Mouse (Mus musculus) intestine, embryonic 14.5 days (tissue): ENCODE data around the gene Mms19. TPM values are rescaled to one million over a fixed set of nuclear protein-coding genes. Genes with fewer than 3 reads are reported as not detected.

Experiments used
- ATAC-seq: fragments of 200-750 bp; cut with Nextera tagmentation; replicated peaks from 2 replicates; pipeline ENCODE4 v1.8.0; 2017; ENCODE audit warnings: low read depth, moderate number of reproducible peaks, moderate TSS enrichment, moderate library complexity; ENCODE audit not compliant: low FRiP score, low TSS enrichment
- DNase-seq: peaks from one replicate; pipeline ENCODE4 v3.0.0-alpha.2; 2018; ENCODE audit warnings: low spot score
- H3K27ac ChIP-seq: fragments of 300-500 bp; sonication (generic); 2 replicates; pipeline ENCODE4 v1.5.1; 2014; ENCODE audit warnings: low read depth, mild to moderate bottlenecking, control low read depth
- H3K27me3 ChIP-seq: fragments of 300-500 bp; sonication (generic); replicated peaks from 2 replicates; pipeline ENCODE4 v1.6.1; 2014; ENCODE audit warnings: low read length, control low read depth; ENCODE audit not compliant: control insufficient read depth, insufficient read depth
- H3K36me3 ChIP-seq: fragments of 300-500 bp; sonication (generic); 2 replicates; pipeline ENCODE4 v1.6.1; 2014; ENCODE audit warnings: low read length, control low read depth; ENCODE audit not compliant: control insufficient read depth, insufficient read depth
- H3K4me1 ChIP-seq: fragments of 300-500 bp; sonication (generic); replicated peaks from 2 replicates; pipeline ENCODE4 v1.6.1; 2014; ENCODE audit warnings: low read length, control low read depth, mixed read lengths; ENCODE audit not compliant: control insufficient read depth, insufficient read depth
- H3K4me2 ChIP-seq: fragments of 300-500 bp; sonication (generic); 2 replicates; pipeline ENCODE4 v1.6.1; 2014; ENCODE audit warnings: low read length
- H3K4me3 ChIP-seq: fragments of 300-500 bp; sonication (generic); 2 replicates; pipeline ENCODE4 v1.5.1; 2014; ENCODE audit warnings: low read depth, low read length, control low read depth, mixed read lengths
- H3K9ac ChIP-seq: fragments of 300-500 bp; sonication (generic); 2 replicates; pipeline ENCODE4 v1.6.1; 2014; ENCODE audit warnings: mild to moderate bottlenecking, low read length
- H3K9me3 ChIP-seq: fragments of 300-500 bp; sonication (generic); 2 replicates; pipeline ENCODE4 v1.6.1; 2016; ENCODE audit warnings: low read length, control low read depth; ENCODE audit not compliant: control insufficient read depth
- WGBS: fragments of 180-500 bp; shearing (Covaris S2); extraction: QIAGEN DNeasy Blood & Tissue Kit; methylation state at CpG from one replicate; pipeline ENCODE4 v1.1.7; 2014; 5-methylcytosine and 5-hydroxymethylcytosine counted together
- polyA plus RNA-seq: library from polyadenylated mRNA; unstranded; fragments of >200 nt; fragmentation: Nextera tagmentation; extraction: Ambion mirVana; gene quantifications from 2 replicates; pipeline ENCODE4 v1.2.1, GENCODE M21; 2014

The Mms19 gene
- polyA plus RNA-seq, 1 experiment from 2014 or later = 36.3 TPM

DNA sequence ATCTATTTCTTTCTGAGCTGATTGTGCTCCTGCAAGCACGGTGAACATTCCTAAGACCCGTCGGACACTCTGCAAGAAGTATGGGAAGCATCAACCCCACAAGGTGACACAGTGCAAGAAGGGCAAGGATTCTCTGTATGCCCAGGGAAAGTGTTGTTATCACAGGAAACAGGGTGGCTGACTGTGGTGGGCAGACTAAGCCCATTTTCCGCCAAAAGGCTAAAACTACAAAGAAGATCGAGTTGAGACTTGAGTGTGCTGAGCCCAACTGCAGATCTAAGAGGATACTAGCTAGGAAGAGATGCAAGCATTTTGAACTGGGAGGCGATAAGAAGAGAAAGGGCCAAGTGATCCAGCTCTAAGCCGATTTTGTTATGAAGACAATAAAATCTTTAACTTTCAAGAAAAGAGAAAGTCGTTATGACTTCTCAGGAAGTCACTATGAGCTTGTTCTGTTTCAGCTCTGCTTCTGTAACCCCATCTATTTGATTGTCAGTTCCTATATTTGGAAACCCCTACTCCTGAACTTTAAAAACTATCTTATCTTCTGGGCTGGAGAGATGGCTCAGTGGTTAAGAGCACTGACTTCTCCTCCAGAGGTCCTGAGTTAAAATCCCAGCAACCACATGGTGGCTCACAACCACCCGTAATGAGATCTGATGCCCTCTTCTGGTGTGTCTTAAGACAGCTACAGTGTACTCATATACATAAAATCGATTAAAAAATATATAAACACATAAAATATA is 77.9 kb downstream of the Mms19 start:
- no peaks in the 10 kb centered on the region for H3K36me3 ChIP-seq
- peaks cover 6% of the 10 kb centered on the region for H3K4me1 ChIP-seq
- no peaks in the 10 kb centered on the region for H3K9me3 ChIP-seq
- WGBS = 85% methylated on average over 10 of the region's 10 CpGs
- DNase-seq = no peak
- no peak overlapping the region for H3K27ac ChIP-seq
- H3K9ac ChIP-seq = no peak overlapping the region
- H3K27me3 ChIP-seq = no peaks in the 10 kb centered on the region
- H3K4me3 ChIP-seq = no peak overlapping the region
- no peak overlapping the region for H3K4me2 ChIP-seq
- ATAC-seq = no peak

DNA sequence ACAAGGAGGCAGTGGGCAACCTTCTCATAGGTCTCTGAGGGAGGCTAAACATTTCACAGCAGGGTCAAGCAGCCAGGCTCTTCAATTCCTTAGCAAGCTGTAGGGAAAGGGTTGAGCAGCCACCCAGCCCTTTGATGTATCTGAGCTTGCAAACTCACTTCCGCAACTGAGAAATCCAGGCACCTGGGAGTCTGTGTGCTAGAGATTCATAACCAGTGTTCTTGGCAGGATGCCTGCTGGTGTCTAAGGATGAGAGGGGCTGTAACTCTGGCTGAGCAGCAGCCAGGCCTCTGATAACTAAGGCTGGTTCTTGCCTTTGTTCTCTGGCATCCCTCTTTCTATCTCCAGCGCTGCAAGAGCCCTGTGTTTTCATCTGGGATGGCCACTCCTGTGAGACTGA is 79.3 kb downstream of the Mms19 start:
- Histone ChIP-seq H3K4me1 (no peaks in the 10 kb centered on the region), H3K27ac (no peak overlapping the region), H3K27me3 (no peaks in the 10 kb centered on the region)

DNA sequence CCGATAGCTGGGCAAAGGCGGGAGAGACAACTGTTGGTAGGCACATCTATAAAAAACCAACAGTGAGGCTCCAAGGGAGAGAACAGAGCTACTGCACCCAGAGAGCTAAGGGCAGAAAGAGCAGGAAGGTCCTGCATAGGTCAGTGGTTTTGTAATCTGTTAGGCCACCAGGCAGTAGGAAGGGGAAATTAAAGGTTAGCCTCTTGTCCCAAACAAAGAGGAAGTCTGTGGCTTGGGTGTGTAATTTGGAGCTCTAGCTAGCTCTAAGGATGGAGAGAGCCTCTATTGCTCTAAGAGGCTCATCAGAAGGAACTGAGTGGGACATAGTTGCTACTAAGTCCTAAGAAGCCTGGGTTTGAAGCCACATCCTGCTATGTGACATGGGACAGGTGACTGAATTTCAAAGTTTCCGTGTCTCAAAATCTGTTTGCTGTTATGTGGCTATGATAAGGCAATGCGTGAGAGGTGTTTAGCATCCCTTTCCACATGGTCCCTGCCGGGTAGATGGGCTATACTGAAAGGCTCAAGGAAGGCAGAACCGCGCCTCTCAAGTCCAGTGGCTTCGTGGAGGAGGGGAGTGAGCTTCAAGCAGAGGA is 80.4 kb downstream of the Mms19 start:
- Histone ChIP-seq H3K27me3 (no peaks in the 10 kb centered on the region), H3K4me2 (no peak overlapping the region), H3K4me3 (no peak overlapping the region), H3K27ac (no peak overlapping the region), H3K36me3 (no peaks in the 10 kb centered on the region), H3K4me1 (peaks cover under 1% of the 10 kb centered on the region; the same call in 1 of the 2 replicates), H3K9ac (no peak overlapping the region), H3K9me3 (no peaks in the 10 kb centered on the region)
- ATAC-seq (no peak), DNase-seq (no peak)
- WGBS = 85% methylated on average over 8 of the region's 8 CpGs

More for the DNA sequence above, 79.3 kb downstream of the Mms19 start:
- ATAC-seq (no peak), DNase-seq (no peak)
- no peaks in the 10 kb centered on the region for H3K36me3 ChIP-seq
- no peak overlapping the region for H3K4me3 ChIP-seq
- H3K9ac ChIP-seq = no peak overlapping the region
- no peaks in the 10 kb centered on the region for H3K9me3 ChIP-seq
- 35% methylated on average over 2 of the region's 2 CpGs for WGBS
- H3K4me2 ChIP-seq = no peak overlapping the region

DNA sequence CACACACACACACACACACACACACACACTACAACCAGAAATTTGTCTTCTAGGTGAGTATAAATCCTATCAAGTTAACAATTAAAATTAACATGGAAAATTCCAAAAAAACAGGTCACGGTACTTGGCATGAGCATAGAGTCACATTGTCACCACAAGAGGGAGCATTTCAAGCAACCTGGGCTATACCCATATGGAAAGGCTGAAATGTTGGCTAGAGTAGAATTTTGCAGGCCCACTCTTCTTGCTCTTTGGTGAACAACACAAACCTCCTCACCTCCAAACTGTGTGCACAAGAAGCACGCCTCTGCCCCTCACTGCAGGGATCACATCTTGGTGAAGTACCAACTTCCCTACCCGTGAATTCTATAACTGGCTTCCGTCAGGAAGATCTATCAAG is 82.1 kb downstream of the Mms19 start:
- DNase-seq (no peak), ATAC-seq (no peak; the same call in 1 of the 2 replicates)
- H3K4me1 ChIP-seq = peaks cover 9% of the 10 kb centered on the region
- no peak overlapping the region for H3K4me3 ChIP-seq
- 46% methylated on average over 4 of the region's 4 CpGs for WGBS
- no peaks in the 10 kb centered on the region for H3K27me3 ChIP-seq
- no peaks in the 10 kb centered on the region for H3K36me3 ChIP-seq
- no peak overlapping the region for H3K4me2 ChIP-seq
- no peak overlapping the region for H3K27ac ChIP-seq
- H3K9ac ChIP-seq = no peak overlapping the region
- H3K9me3 ChIP-seq = no peaks in the 10 kb centered on the region

DNA sequence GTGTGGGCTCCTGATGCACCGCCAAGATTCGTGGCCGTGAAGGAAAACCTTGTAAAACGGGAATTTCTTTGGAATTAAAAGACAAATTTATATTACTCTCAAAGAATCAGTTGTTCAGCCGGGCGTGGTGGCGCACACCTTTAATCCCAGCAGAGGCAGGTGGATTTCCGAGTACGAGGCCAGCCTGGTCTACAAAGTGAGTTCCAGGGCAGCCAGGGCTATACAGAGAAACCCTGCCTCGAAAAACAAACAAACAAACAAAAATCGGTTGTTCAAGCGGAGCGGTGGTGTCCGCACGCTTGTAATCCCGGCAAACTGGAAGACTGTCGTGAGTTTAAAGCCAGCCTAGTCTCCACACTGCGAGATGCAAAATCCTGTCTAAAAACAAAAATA is 84.6 kb downstream of the Mms19 start:
- Histone ChIP-seq H3K9me3 (no peaks in the 10 kb centered on the region), H3K4me3 (peak overlapping the region; percentile 62), H3K36me3 (peaks cover 3% of the 10 kb centered on the region; the same call in 1 of the 2 replicates), H3K4me2 (peak overlapping the region; percentile 79), H3K4me1 (peaks cover 9% of the 10 kb centered on the region), H3K9ac (peak overlapping the region; percentile 33; the same call in 1 of the 2 replicates), H3K27ac (no peak overlapping the region), H3K27me3 (no peaks in the 10 kb centered on the region)
- 0 out of 2 replicates have a peak, but pooled peaks have one; percentile 32 for ATAC-seq
- DNase-seq = no peak
- WGBS = 16% methylated on average over 18 of the region's 18 CpGs

DNA sequence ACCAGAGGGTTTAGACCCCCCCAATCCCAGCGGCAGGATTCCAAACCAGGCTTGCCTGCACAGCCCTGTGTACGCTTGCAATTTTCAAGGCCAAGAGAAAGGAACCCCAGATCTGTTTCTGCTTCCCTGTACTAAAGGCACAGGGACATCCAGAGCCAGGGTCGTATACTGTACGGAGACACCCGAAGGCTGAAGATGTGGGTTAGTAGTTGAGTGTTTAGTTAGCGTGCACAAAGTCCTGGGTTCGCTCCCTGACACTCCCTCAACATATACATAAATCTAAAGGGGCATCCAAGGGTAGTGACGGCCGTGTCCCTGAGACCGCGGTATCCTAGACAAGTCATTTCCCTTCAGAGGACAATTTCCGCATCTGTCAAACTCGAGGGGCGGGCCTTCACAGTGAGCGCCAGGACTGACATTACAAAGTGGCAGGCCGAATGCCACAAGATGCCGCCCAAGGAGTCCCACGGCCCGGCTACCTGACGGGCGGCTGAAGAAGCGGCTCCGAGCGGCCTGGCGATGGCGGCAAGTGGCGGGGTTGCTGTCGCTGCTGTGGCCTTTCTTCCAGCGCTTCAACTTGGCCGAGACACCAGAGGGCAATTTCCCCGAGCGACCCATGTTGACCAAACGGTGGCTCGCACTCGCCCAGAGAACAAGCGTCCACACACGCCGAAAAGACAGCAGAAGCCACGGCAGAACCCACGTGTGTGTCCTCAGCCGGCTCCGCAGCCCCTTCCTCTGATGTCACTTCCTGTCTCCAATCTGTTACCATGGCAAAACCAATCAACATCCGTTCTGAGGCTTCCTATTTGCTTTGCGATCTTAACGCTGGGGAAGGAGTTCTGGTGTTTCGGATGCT is 85.3 kb downstream of the Mms19 start, which contains the start of gene Rrp12:
Rrp12 (minus strand) TSS at position 714 of the 859 bp plus-strand sequence.
- DNase-seq (peak; percentile 81), ATAC-seq (peak; percentile 91)
- Histone ChIP-seq H3K36me3 (peaks cover 3% of the 10 kb centered on the region; the same call in 1 of the 2 replicates), H3K4me3 (peak within 1 kb of the TSS; percentile 62), H3K9ac (peak within 1 kb of the TSS; percentile 54), H3K4me1 (peaks cover 9% of the 10 kb centered on the region), H3K27me3 (no peaks in the 10 kb centered on the region), H3K9me3 (no peaks in the 10 kb centered on the region), H3K27ac (0 out of 2 replicates have a peak within 1 kb of the TSS, but pooled peaks have one; percentile 28), H3K4me2 (peak within 1 kb of the TSS; percentile 79)
- 1% methylated on average over 46 of the region's 46 CpGs for WGBS

DNA sequence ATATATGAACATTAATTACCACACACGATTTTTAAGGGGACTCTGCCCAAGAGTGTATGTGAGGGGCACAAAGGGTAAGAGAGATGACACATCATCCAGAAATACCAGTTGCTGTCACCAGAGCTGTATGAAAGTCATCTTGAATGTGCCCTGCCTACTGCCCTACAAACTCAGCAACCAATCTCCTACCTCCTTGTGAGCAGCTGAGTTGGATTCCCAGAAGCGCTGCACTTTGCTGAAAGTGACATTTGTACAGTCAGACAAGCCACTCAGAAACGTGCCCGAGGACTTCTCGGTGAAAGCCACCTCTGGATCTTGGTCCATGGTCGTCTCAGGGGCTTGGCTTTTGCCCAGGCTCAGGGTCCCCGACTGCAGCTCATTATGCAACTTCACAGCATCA is 86.0 kb downstream of the Mms19 start:
- H3K4me3 ChIP-seq = peak overlapping the region; percentile 62
- DNase-seq (no peak), ATAC-seq (no peak)
- no peaks in the 10 kb centered on the region for H3K9me3 ChIP-seq
- no peaks in the 10 kb centered on the region for H3K27me3 ChIP-seq
- H3K4me2 ChIP-seq = peak overlapping the region; percentile 79
- H3K36me3 ChIP-seq = peaks cover 9% of the 10 kb centered on the region
- H3K9ac ChIP-seq = peak overlapping the region; percentile 54
- WGBS = 49% methylated on average over 7 of the region's 7 CpGs
- no peak overlapping the region for H3K27ac ChIP-seq
- peaks cover 9% of the 10 kb centered on the region for H3K4me1 ChIP-seq
